In genomic region chr13:55243205-55243604, GRCm38 (mm10) we compare ENCODE assay signal across 25 mouse cellular contexts. TPM values are rescaled to one million over a fixed set of nuclear protein-coding genes. Genes with fewer than 3 reads are reported as not detected.
DNase-seq lines count a peak whose midpoint lies in the region; ATAC-seq and TF ChIP-seq lines count a peak whose summit lies in the region.
"Had no signal": no experiment of that assay in that cellular context is flagged by ENCODE, and none has a peak within 500 bp of the region (broad histone marks: within the 10 kb centered on the region; RNA-seq: fewer than 3 reads in every experiment).

No protein-coding gene starts in this region.

- H3K4me2 ChIP-seq in heart, embryonic 11.5 days = no peak overlapping the region
- no peak overlapping the region for H3K4me2 ChIP-seq in intestine, embryonic 15.5 days (replicated peaks)
- H3K4me2 ChIP-seq: embryonic facial prominence, embryonic 12.5 days; embryonic facial prominence, embryonic 15.5 days; hindbrain, embryonic 12.5 days; hindbrain, embryonic 15.5 days had no signal

- H3K27ac ChIP-seq in heart, embryonic 11.5 days (ENCODE audit: low read depth, low read length) = no peak overlapping the region
- H3K27ac ChIP-seq in intestine, embryonic 15.5 days = 0 out of 2 replicates have a peak overlapping the region, but pooled peaks have one; percentile 28
- no peak overlapping the region for H3K27ac ChIP-seq in layer of hippocampus, adult 2 months
- H3K27ac ChIP-seq: embryonic facial prominence, embryonic 12.5 days; embryonic facial prominence, embryonic 15.5 days; gastrocnemius, adult 2 months; heart, adult 2 months; heart, embryonic 10.5 days; hindbrain, embryonic 12.5 days; hindbrain, embryonic 15.5 days had no signal

- H3K4me3 ChIP-seq in heart, embryonic 11.5 days (ENCODE audit: low read depth, low read length) = no peak overlapping the region
- H3K4me3 ChIP-seq in intestine, embryonic 15.5 days (replicated peaks) = no peak overlapping the region
- H3K4me3 ChIP-seq in layer of hippocampus, adult 2 months = no peak overlapping the region
- H3K4me3 ChIP-seq: embryonic facial prominence, embryonic 12.5 days; embryonic facial prominence, embryonic 15.5 days; gastrocnemius, adult 2 months; heart, adult 2 months; heart, embryonic 10.5 days; hindbrain, embryonic 12.5 days; hindbrain, embryonic 15.5 days had no signal

- WGBS in heart, embryonic 11.5 days (ENCODE audit: insufficient replicate concordance) = 64% methylated on average over 3 of the region's 3 CpGs
- WGBS in intestine, embryonic 15.5 days = 63% methylated on average over 3 of the region's 3 CpGs
- WGBS in large intestine, adult 2 months = 37% methylated on average over 3 of the region's 3 CpGs

- no peaks in the 10 kb centered on the region for H3K4me1 ChIP-seq in heart, embryonic 11.5 days (ENCODE audit: control insufficient read depth, insufficient read depth, low read length)
- no peaks in the 10 kb centered on the region for H3K4me1 ChIP-seq in intestine, embryonic 15.5 days (replicated peaks)
- H3K4me1 ChIP-seq: embryonic facial prominence, embryonic 12.5 days; embryonic facial prominence, embryonic 15.5 days; heart, embryonic 10.5 days; hindbrain, embryonic 12.5 days; hindbrain, embryonic 15.5 days had no signal

- TF ChIP-seq CTCF in layer of hippocampus, adult 2 months (conservative IDR thresholded peaks at IDR 0.05) = no peak

- no peaks in the 10 kb centered on the region for H3K9me3 ChIP-seq in heart, embryonic 11.5 days (replicated peaks; ENCODE audit: control insufficient read depth, low read length)
- H3K9me3 ChIP-seq in intestine, embryonic 15.5 days = no peaks in the 10 kb centered on the region
- H3K9me3 ChIP-seq: embryonic facial prominence, embryonic 12.5 days; embryonic facial prominence, embryonic 15.5 days; heart, embryonic 10.5 days; hindbrain, embryonic 12.5 days; hindbrain, embryonic 15.5 days had no signal

- ATAC-seq in heart, embryonic 11.5 days (replicated peaks; ENCODE audit: insufficient number of reproducible peaks, low FRiP score, low TSS enrichment) = no peak
- peak; percentile 79 for ATAC-seq in intestine, embryonic 15.5 days
- ATAC-seq: activated CD4-positive, CD25-positive, alpha-beta regulatory T cell, adult 4 months; forebrain, embryonic 14.5 days; forebrain, postnatal 0 days; Patski had no signal

- DNase-seq in heart, adult 11 months = peak; percentile 35
- DNase-seq in large intestine, adult 2 months (ENCODE audit: low read depth, low spot score) = peak; percentile 32
- peak; percentile 23 for DNase-seq in yolk sac, embryonic 10.5 days (ENCODE audit: low spot score)
- no peak for DNase-seq in cerebellum, adult 9-10 months
- no peak for DNase-seq in layer of hippocampus, adult 2 months (ENCODE audit: low spot score in 2 of 2)
- DNase-seq in testis, postnatal 14 days (ENCODE audit: low spot score) = no peak
- DNase-seq: adrenal gland, postnatal 10 days; adrenal gland, postnatal 36 days; cerebellum, adult 18-20 months; cerebellum, adult 9-11 months; cerebellum, postnatal 25 days; forebrain, postnatal 0 days; gastrocnemius, adult 2 months; gastrocnemius, postnatal 25 days; heart, adult 2 months had no signal

- H3K9ac ChIP-seq in heart, embryonic 11.5 days (ENCODE audit: low read depth, low read length) = no peak overlapping the region
- H3K9ac ChIP-seq in intestine, embryonic 15.5 days = no peak overlapping the region
- H3K9ac ChIP-seq: embryonic facial prominence, embryonic 12.5 days; embryonic facial prominence, embryonic 15.5 days; forebrain, postnatal 0 days; hindbrain, embryonic 12.5 days; hindbrain, embryonic 15.5 days had no signal

- no peaks in the 10 kb centered on the region for H3K27me3 ChIP-seq in heart, embryonic 11.5 days (ENCODE audit: control insufficient read depth, insufficient read depth, low read length)
- no peaks in the 10 kb centered on the region for H3K27me3 ChIP-seq in intestine, embryonic 15.5 days (replicated peaks)
- H3K27me3 ChIP-seq: embryonic facial prominence, embryonic 12.5 days; embryonic facial prominence, embryonic 15.5 days; hindbrain, embryonic 12.5 days; hindbrain, embryonic 15.5 days; Patski had no signal

- H3K36me3 ChIP-seq in heart, embryonic 11.5 days (ENCODE audit: control insufficient read depth, insufficient read depth, low read length) = peaks cover 44% of the 10 kb centered on the region
- H3K36me3 ChIP-seq in intestine, embryonic 15.5 days = peaks cover 45% of the 10 kb centered on the region

RNA-seq across cellular contexts. Expression of gene Nsd1, which starts 33.6 kb away (rescaled TPM):
- polyA plus RNA-seq in heart, embryonic 11.5 days (2014; fragmentation: Nextera tagmentation; extraction: Ambion mirVana) = 41.8 and 72.1 TPM in 2 replicates
- polyA plus RNA-seq in intestine, embryonic 15.5 days (2015; fragmentation: Nextera tagmentation; extraction: Ambion mirVana) = 49.6 and 52.8 TPM in 2 replicates
- 11.7 and 21.0 TPM in 2 replicates for polyA plus RNA-seq in large intestine, adult 2 months (2012; rRNA removed)
- 100 to 1,000 TPM; 125 to 131 TPM for total RNA-seq in layer of hippocampus, adult 2 months (2021)

Comparison
In these comparisons a context has a peak if more than half of its experiments do, and no peak if none do; other contexts are left out.
1. DNase-seq: peak in heart, adult 11 months (single experiment), large intestine, adult 2 months (single experiment) and yolk sac, embryonic 10.5 days (single experiment); none in cerebellum, adult 9-10 months (single experiment), layer of hippocampus, adult 2 months (0 of 2) and testis, postnatal 14 days (single experiment).